Mouse (Mus musculus) heart, embryonic 13.5 days (tissue): ENCODE results near the gene Slc10a7. TPM values are rescaled to one million over a fixed set of nuclear protein-coding genes. Genes with fewer than 3 reads are reported as not detected.
"Not testable (repeated sequence)": the region's sequence is repeated elsewhere in the genome, so short reads cannot be mapped to it uniquely, and the experiment has no call there.

Experiments used
- ATAC-seq: fragments of 200-750 bp; cut with Nextera tagmentation; 2 replicates; pipeline ENCODE4 v1.8.0; 2017; ENCODE audit warnings: moderate TSS enrichment; ENCODE audit not compliant: insufficient number of reproducible peaks, low FRiP score, low TSS enrichment; ENCODE audit errors: extremely low read depth
- H3K27ac ChIP-seq: fragments of 300-500 bp; sonication (generic); replicated peaks from 2 replicates; pipeline ENCODE4 v1.5.1; 2015; ENCODE audit warnings: moderate library complexity, mild to moderate bottlenecking, inconsistent platforms
- H3K27me3 ChIP-seq: fragments of 300-500 bp; sonication (generic); replicated peaks from 2 replicates; pipeline ENCODE4 v1.6.1; 2015; ENCODE audit warnings: mild to moderate bottlenecking, inconsistent platforms
- H3K36me3 ChIP-seq: fragments of 300-500 bp; sonication (generic); 2 replicates; pipeline ENCODE4 v1.6.1; 2015; ENCODE audit warnings: mild to moderate bottlenecking, inconsistent platforms
- H3K4me1 ChIP-seq: fragments of 300-500 bp; sonication (generic); 2 replicates; pipeline ENCODE4 v1.6.1; 2015; ENCODE audit warnings: inconsistent platforms
- H3K4me2 ChIP-seq: fragments of 300-500 bp; sonication (generic); 2 replicates; pipeline ENCODE4 v1.6.1; 2015; ENCODE audit warnings: inconsistent platforms, mild to moderate bottlenecking, moderate library complexity
- H3K4me3 ChIP-seq: fragments of 300-500 bp; sonication (generic); 2 replicates; pipeline ENCODE4 v1.5.1; 2015; ENCODE audit warnings: moderate library complexity, mild to moderate bottlenecking, inconsistent platforms
- H3K9ac ChIP-seq: fragments of 300-500 bp; sonication (generic); 2 replicates; pipeline ENCODE4 v1.6.1; 2015; ENCODE audit warnings: inconsistent platforms, mild to moderate bottlenecking, moderate library complexity
- H3K9me3 ChIP-seq: fragments of 300-500 bp; sonication (generic); 2 replicates; pipeline ENCODE4 v1.6.1; 2016; ENCODE audit warnings: inconsistent platforms
- WGBS: fragments of 180-500 bp; shearing (Covaris S2); methylation state at CpG from one replicate; pipeline ENCODE4 v1.1.7; 2015; ENCODE audit warnings: mixed read lengths; 5-methylcytosine and 5-hydroxymethylcytosine counted together
- polyA plus RNA-seq: library from polyadenylated mRNA; unstranded; fragments of >200 nt; fragmentation: Nextera tagmentation; extraction: Ambion mirVana; gene quantifications from 2 replicates; pipeline ENCODE4 v1.2.1, GENCODE M21; 2015

Slc10a7 gene
- polyA plus RNA-seq: 10.5 and 12.4 TPM in 2 replicates

DNA sequence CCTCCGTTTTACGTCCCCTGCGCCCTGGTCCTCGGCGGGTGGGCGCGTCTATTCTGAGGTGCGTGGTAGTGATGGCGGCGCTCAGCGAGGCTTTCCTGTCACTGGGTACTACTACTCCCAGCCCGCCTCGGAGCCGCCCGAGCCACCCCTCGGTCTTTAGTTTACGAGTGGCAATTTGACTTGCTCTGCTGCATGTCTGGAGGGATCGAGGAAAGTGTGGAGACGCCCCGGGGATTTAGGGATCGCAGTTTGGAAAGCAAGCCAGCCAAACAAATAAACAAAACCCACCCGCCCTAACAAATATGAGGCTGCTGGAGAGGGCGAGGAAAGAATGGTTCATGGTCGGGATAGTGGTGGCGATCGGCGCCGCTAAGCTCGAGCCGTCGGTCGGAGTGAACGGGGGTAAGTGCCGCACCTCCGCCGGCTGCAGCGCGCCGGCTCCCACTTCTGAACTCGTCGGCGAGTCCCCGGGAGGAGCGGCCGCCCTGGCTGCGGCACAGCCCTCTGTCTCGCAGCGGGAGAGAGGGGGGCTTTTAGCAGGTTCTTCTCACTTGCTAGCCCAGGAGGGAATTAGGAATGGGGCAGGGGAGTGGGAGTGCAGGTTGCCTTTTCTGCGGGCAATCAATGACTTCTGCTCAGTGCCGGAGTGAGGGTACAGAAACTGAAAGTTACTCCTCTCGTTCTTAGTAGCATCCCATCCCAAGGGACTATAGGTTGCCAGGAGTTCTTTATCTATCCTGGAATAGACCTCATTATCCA, at the start of gene Slc10a7:
TSS of gene Slc10a7 (plus strand) at position 74 of the 759 bp plus-strand sequence.
- Histone ChIP-seq H3K36me3 (peaks cover 23% of the 10 kb centered on the region), H3K27ac (peak within 1 kb of the TSS; percentile 96), H3K9ac (peak within 1 kb of the TSS; percentile 99), H3K27me3 (no peaks in the 10 kb centered on the region), H3K4me1 (peaks cover 17% of the 10 kb centered on the region), H3K4me2 (peak within 1 kb of the TSS; percentile 98), H3K4me3 (peak within 1 kb of the TSS; percentile 86), H3K9me3 (no peaks in the 10 kb centered on the region)
- peak; percentile 84 for ATAC-seq
- WGBS: under 1% methylated on average over 51 of the region's 51 CpGs

DNA sequence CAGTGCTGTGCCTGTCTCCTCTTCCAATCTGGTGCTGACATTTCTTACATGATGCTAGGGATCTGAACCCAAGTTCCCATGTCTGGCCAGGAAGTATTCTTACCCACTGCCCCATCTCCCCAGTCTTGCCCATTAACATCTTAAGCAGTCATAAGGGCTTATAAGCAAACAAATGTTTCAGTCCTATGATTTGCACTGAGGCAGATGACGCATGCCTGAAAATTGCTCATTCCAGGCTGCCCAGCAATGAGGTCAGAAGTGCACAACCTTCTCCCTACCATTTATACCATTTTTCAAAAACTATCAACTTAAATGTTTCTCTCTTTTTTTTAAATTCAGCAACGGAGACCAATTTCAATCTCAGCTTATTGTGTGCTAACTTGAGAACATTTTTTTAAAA, 45.2 kb upstream of the Slc10a7 start:
- Histone ChIP-seq H3K9me3 (no peaks in the 10 kb centered on the region), H3K9ac (no peak overlapping the region), H3K4me3 (no peak overlapping the region), H3K4me1 (no peaks in the 10 kb centered on the region), H3K4me2 (no peak overlapping the region), H3K27me3 (no peaks in the 10 kb centered on the region), H3K36me3 (no peaks in the 10 kb centered on the region), H3K27ac (no peak overlapping the region)
- WGBS: 75% methylated on average over 2 of the region's 2 CpGs
- no peak for ATAC-seq

GRCm38 (mm10) chr8:78467889-78468288, 41.3 kb upstream of the Slc10a7 start:
- H3K4me3 ChIP-seq: no peak overlapping the region
- no peaks in the 10 kb centered on the region for H3K36me3 ChIP-seq
- no peaks in the 10 kb centered on the region for H3K27me3 ChIP-seq
- no peak for ATAC-seq
- H3K4me2 ChIP-seq: no peak overlapping the region
- H3K27ac ChIP-seq: no peak overlapping the region
- WGBS: 84% methylated on average over 2 of the region's 2 CpGs
- no peaks in the 10 kb centered on the region for H3K9me3 ChIP-seq
- no peaks in the 10 kb centered on the region for H3K4me1 ChIP-seq
- H3K9ac ChIP-seq: no peak overlapping the region

DNA sequence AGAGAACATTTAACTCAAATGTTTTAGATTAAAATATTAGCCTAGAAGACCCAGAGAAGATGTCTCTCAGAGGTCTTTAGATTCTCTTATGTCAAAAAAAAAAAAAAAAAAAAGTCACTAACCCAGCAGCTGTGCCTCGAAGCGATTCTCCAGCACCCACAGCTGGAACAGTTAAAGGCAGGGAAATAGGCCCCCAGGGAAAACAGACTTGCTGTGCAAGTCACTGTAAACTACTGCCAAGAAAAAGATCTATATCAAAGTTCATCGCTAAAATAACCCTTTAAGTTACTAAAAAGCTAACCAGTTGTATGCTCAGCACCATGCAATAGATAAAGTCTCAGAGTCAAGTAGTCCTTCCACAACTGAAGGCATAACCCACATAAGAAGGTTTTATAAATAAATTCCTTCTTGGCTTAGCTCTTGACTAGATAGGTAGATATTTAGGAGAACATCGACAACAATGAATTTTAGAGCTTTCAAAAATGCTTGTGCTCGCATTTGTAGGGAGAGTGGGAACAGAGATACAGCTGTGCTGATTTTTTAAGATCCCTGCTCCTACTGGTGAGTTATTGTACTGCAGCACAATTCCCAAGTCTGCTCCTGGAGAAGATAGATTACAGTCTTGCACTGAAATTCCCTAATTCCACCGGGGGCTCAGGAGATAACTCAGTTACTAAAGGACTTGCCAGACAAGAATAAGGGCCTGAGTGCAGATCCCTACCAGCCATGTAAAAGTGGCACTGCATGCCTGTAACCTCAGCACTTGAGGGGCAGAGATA, 31.9 kb upstream of the Slc10a7 start:
- H3K9me3 ChIP-seq: no peaks in the 10 kb centered on the region
- no peaks in the 10 kb centered on the region for H3K36me3 ChIP-seq
- no peak overlapping the region for H3K27ac ChIP-seq
- H3K9ac ChIP-seq: no peak overlapping the region
- H3K27me3 ChIP-seq: no peaks in the 10 kb centered on the region
- H3K4me1 ChIP-seq: no peaks in the 10 kb centered on the region
- WGBS: 42% methylated on average over 6 of the region's 6 CpGs
- no peak overlapping the region for H3K4me2 ChIP-seq
- H3K4me3 ChIP-seq: no peak overlapping the region
- ATAC-seq: no peak

- no peak overlapping the region for H3K4me3 ChIP-seq
- no peak for ATAC-seq
- H3K4me1 ChIP-seq: no peaks in the 10 kb centered on the region
- H3K9me3 ChIP-seq: no peaks in the 10 kb centered on the region
- no peaks in the 10 kb centered on the region for H3K36me3 ChIP-seq
- H3K27ac ChIP-seq: no peak overlapping the region
- WGBS: 75% methylated on average over 3 of the region's 3 CpGs
- no peak overlapping the region for H3K4me2 ChIP-seq
- no peaks in the 10 kb centered on the region for H3K27me3 ChIP-seq
- no peak overlapping the region for H3K9ac ChIP-seq
Observed at GRCm38 (mm10) chr8:78489733-78490132, 19.4 kb upstream of the Slc10a7 start.

GRCm38 (mm10) chr8:78493031-78493430, 16.1 kb upstream of the Slc10a7 start:
- Histone ChIP-seq H3K27me3 (no peaks in the 10 kb centered on the region), H3K4me1 (no peaks in the 10 kb centered on the region), H3K4me2 (no peak overlapping the region), H3K36me3 (no peaks in the 10 kb centered on the region), H3K27ac (no peak overlapping the region), H3K9me3 (no peaks in the 10 kb centered on the region), H3K9ac (no peak overlapping the region), H3K4me3 (no peak overlapping the region)
- ATAC-seq: no peak
- WGBS: 45% methylated on average over 2 of the region's 2 CpGs

- H3K27me3 ChIP-seq, H3K4me3 ChIP-seq, H3K4me2 ChIP-seq, H3K36me3 ChIP-seq, H3K9me3 ChIP-seq, H3K4me1 ChIP-seq, H3K9ac ChIP-seq, ATAC-seq, H3K27ac ChIP-seq: not testable (repeated sequence)
- WGBS: 92% methylated on average over 3 of the region's 3 CpGs
Observed at GRCm38 (mm10) chr8:78496273-78496672, 12.9 kb upstream of the Slc10a7 start.

GRCm38 (mm10) chr8:78502706-78503105, 6.4 kb upstream of the Slc10a7 start:
- no peak for ATAC-seq
- no peaks in the 10 kb centered on the region for H3K9me3 ChIP-seq
- H3K4me2 ChIP-seq: no peak overlapping the region
- no peaks in the 10 kb centered on the region for H3K27me3 ChIP-seq
- 71% methylated on average over 2 of the region's 2 CpGs for WGBS
- H3K36me3 ChIP-seq: peaks cover 28% of the 10 kb centered on the region
- no peak overlapping the region for H3K9ac ChIP-seq
- H3K4me3 ChIP-seq: no peak overlapping the region
- peaks cover 8% of the 10 kb centered on the region for H3K4me1 ChIP-seq
- no peak overlapping the region for H3K27ac ChIP-seq

DNA sequence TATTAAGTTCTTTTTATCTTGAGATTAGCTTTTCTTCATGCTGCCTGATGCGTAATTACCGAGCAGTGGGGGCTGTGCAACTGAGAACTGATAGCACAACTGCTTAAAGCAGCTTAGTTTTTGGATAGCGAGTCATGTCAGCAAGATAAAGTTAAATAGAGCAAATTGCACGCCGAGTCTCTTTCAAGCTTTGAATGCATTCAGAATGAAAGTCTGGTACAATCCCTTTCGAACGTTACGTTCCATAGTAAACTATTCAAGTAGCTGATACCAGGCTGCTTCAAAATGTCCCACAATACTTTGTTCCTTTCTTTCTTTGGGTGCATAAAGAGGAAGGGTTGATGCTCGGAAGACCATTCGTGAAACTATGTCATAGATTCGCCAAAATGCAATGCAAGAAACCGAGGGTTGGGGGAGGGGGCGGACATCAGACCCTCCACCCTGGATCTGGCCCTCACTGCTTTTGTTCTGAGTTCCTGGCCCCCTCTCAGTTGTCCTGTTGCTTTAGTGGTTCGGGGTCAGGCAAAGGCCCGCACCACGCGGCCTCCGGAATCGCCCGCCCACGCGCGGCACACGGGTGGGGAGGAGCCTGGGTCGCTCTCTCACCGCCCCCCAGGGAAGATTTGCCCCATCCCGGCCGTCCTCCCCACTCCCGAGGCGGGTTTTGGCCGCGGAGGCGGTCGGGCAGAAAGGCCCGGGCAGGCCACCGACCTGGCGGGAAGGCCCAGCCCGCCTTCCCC, 997 bp upstream of the Slc10a7 start:
- Histone ChIP-seq H3K36me3 (peaks cover 33% of the 10 kb centered on the region), H3K4me1 (peaks cover 17% of the 10 kb centered on the region), H3K9ac (peak overlapping the region; percentile 99), H3K27ac (peak overlapping the region; percentile 96), H3K4me2 (peak overlapping the region; percentile 98), H3K27me3 (no peaks in the 10 kb centered on the region), H3K9me3 (no peaks in the 10 kb centered on the region), H3K4me3 (peak overlapping the region; percentile 86)
- WGBS: under 1% methylated on average over 38 of the region's 38 CpGs
- peak; percentile 20; the same call in 1 of the 2 replicates for ATAC-seq

DNA sequence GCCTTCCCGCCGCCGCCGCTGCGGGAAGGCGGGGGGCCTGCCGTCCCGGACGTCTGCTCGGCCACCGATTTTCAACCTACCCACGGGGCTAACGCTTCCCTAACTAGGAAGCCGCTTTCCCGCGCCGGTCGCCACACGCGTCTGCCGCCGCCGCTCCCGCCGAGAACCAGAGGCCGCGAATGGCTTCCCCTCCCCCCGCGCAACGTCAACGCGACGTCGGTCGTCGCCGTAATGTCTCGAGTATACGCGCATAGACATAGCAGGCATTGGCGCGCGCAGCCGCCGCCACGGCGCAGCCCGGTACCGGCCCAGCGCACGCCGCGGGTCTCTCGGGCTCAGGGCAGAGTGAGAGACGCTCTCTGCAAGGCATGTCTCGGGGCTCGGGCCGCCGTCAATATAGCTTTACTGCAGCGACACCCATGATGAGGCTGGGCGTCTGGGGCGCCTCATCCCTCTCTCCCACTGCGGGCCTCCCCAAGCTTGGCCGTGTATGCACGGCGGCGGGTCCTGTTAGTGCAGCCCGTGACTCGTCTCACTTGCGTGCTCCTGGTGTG, 350 bp upstream of the Slc10a7 start, which contains the start of gene Rbmxl1:
TSS of gene Rbmxl1 (minus strand) at position 180 of the 554 bp plus-strand sequence.
- ATAC-seq: peak; percentile 72
- under 1% methylated on average over 70 of the region's 70 CpGs for WGBS
- Histone ChIP-seq H3K27ac (peak within 1 kb of the TSS; percentile 96), H3K27me3 (no peaks in the 10 kb centered on the region), H3K36me3 (peaks cover 29% of the 10 kb centered on the region), H3K4me1 (peaks cover 17% of the 10 kb centered on the region), H3K4me2 (peak within 1 kb of the TSS; percentile 98), H3K4me3 (peak within 1 kb of the TSS; percentile 86), H3K9me3 (no peaks in the 10 kb centered on the region), H3K9ac (peak within 1 kb of the TSS; percentile 99)

- peak overlapping the region; percentile 96 for H3K27ac ChIP-seq
- no peaks in the 10 kb centered on the region for H3K27me3 ChIP-seq
- peaks cover 16% of the 10 kb centered on the region for H3K36me3 ChIP-seq
- H3K9me3 ChIP-seq: no peaks in the 10 kb centered on the region
- H3K9ac ChIP-seq: peak overlapping the region; percentile 99
- H3K4me3 ChIP-seq: peak overlapping the region; percentile 86
- H3K4me2 ChIP-seq: peak overlapping the region; percentile 98
- WGBS: under 1% methylated on average over 11 of the region's 11 CpGs
- peaks cover 17% of the 10 kb centered on the region for H3K4me1 ChIP-seq
- ATAC-seq: no peak
Observed at GRCm38 (mm10) chr8:78510094-78510493, 948 bp downstream of the Slc10a7 start.
